Mouse (Mus musculus) midbrain, embryonic 15.5 days (tissue): Measurements from ENCODE around the gene Sox2. TPM values are rescaled to one million over a fixed set of nuclear protein-coding genes. Genes with fewer than 3 reads are reported as not detected.

Source experiments
- ATAC-seq: fragments of 200-750 bp; cut with Nextera tagmentation; replicated peaks from 2 replicates; pipeline ENCODE4 v1.8.0; 2017; ENCODE audit warnings: moderate TSS enrichment
- H3K27ac ChIP-seq: fragments of 300-500 bp; sonication (generic); 2 replicates; pipeline ENCODE4 v1.5.1; 2015; ENCODE audit warnings: mild to moderate bottlenecking, inconsistent platforms
- H3K27me3 ChIP-seq: fragments of 300-500 bp; sonication (generic); replicated peaks from 2 replicates; pipeline ENCODE4 v1.6.1; 2015; ENCODE audit warnings: inconsistent platforms
- H3K36me3 ChIP-seq: fragments of 300-500 bp; sonication (generic); replicated peaks from 2 replicates; pipeline ENCODE4 v1.6.1; 2015; ENCODE audit warnings: inconsistent platforms
- H3K4me1 ChIP-seq: fragments of 300-500 bp; sonication (generic); 2 replicates; pipeline ENCODE4 v1.6.1; 2015; ENCODE audit warnings: inconsistent platforms
- H3K4me2 ChIP-seq: fragments of 300-500 bp; sonication (generic); 2 replicates; pipeline ENCODE4 v1.6.1; 2015; ENCODE audit warnings: inconsistent platforms, mild to moderate bottlenecking, moderate library complexity
- H3K4me3 ChIP-seq: fragments of 300-500 bp; sonication (generic); 2 replicates; pipeline ENCODE4 v1.5.1; 2015; ENCODE audit warnings: mild to moderate bottlenecking, inconsistent platforms
- H3K9ac ChIP-seq: fragments of 300-500 bp; sonication (generic); 2 replicates; pipeline ENCODE4 v1.6.1; 2015; ENCODE audit warnings: mild to moderate bottlenecking, inconsistent platforms
- H3K9me3 ChIP-seq: fragments of 300-500 bp; sonication (generic); 2 replicates; pipeline ENCODE4 v1.6.1; 2016; ENCODE audit warnings: inconsistent platforms
- WGBS: fragments of 180-500 bp; shearing (Covaris S2); methylation state at CpG from one replicate; pipeline ENCODE4 v1.1.7; 2015; ENCODE audit warnings: mixed read lengths; 5-methylcytosine and 5-hydroxymethylcytosine counted together
- microRNA counts: library from miRNA; unstranded; fragments of <30 nt; microRNA quantifications from one replicate; lab custom pipeline; 2016
- microRNA-seq: library from miRNA; unstranded; fragments of <30 nt; microRNA quantifications from one replicate; pipeline ENCODE4, GENCODE M21; 2016
- polyA plus RNA-seq: library from polyadenylated mRNA; unstranded; fragments of >200 nt; fragmentation: Nextera tagmentation; extraction: Ambion mirVana; gene quantifications from 2 replicates; pipeline ENCODE4 v1.2.1, GENCODE M21; 2015

Gene Sox2
- polyA plus RNA-seq, 1 experiment from 2014 or later: 20.7 TPM

DNA sequence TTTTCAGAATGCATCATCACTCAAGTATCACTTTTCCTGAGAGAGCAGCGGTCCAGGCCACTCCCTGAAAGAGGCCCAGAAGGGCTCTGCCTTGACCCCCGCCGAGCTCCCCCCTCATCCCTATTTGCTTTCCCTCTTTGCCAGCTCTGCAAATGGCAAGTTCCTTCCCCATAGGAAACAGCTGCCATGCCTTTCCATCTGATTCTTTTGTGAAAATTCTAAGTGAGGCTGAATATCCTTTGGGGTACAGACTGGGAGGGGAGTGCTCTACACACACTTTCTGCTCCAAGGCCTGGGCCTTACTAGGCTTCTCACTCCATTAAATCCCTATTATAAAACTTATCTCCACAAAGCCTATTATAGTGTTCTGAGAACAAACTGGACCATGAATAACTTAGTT lies 29.7 kb downstream of the Sox2 start:
- H3K27me3 ChIP-seq: no peaks in the 10 kb centered on the region
- H3K4me1 ChIP-seq: peaks cover 9% of the 10 kb centered on the region; the same call in 1 of the 2 replicates
- H3K4me3 ChIP-seq: no peak overlapping the region
- no peak overlapping the region for H3K9ac ChIP-seq
- H3K9me3 ChIP-seq: no peaks in the 10 kb centered on the region
- 10% methylated on average over 3 of the region's 3 CpGs for whole genome bisulfite sequencing
- H3K36me3 ChIP-seq: no peaks in the 10 kb centered on the region
- no peak overlapping the region for H3K27ac ChIP-seq
- ATAC-seq: no peak
- H3K4me2 ChIP-seq: no peak overlapping the region

DNA sequence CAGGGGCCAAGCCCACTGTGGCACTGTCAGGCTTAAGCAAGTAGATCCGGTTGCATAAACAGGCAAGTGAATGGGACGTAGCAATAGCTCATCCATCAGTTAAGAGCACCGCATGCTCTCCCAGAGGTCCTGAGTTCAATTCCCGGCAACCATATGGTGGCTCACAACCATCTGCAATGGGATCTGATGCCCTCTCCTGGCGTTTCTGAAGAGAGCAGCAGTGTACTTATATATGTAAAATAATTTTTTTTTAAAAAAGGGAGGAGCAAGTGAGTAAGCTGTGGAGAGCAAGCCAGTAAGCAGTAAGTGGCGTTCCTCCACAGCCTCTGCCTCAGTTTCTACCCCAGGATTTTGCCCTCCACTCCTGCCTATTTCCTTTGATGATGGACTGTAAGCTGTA lies 37.9 kb downstream of the Sox2 start:
- Histone ChIP-seq H3K9ac (no peak overlapping the region), H3K4me2 (no peak overlapping the region), H3K36me3 (no peaks in the 10 kb centered on the region), H3K4me1 (peaks cover 12% of the 10 kb centered on the region), H3K9me3 (no peaks in the 10 kb centered on the region), H3K27ac (no peak overlapping the region), H3K27me3 (no peaks in the 10 kb centered on the region), H3K4me3 (no peak overlapping the region)
- WGBS: 84% methylated on average over 6 of the region's 6 CpGs
- ATAC-seq: no peak

DNA sequence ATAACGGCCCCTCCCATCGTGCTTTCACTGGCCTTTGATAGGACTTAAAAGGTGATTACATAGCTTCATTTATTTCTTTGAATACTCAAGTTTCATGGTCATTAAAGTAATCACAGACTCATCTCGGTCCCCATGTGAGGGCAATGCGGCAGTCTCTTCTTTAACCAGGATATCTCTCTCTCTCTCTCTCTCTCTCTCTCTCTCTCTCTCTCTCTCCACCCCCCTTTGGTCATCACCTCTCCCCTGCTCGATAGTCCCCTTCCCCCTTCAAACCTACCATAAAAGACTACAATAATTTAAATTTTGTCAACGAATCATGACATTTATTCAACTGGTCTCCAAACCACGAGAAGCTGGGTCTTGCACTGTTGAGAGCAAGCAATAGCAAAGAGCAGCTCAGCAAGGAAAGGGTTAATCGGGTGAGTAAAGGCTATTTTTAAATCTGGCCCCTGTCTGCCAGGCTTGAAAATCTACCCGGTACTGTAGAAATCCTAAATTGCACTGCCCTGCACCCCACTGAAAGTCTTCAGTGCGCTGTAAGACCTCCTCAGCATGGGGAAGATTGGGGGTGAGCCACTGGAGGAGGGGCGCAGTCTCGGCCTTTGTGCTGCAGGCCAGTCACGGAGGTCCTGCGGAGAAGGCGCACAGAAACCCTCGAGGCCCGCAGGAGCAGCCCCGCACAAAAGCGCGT lies 41.6 kb downstream of the Sox2 start:
- peak; percentile 88 for ATAC-seq
- peak overlapping the region; percentile 45 for H3K27ac ChIP-seq
- H3K4me3 ChIP-seq: peak overlapping the region; percentile 31
- H3K4me1 ChIP-seq: peaks cover 12% of the 10 kb centered on the region
- H3K36me3 ChIP-seq: no peaks in the 10 kb centered on the region
- H3K4me2 ChIP-seq: peak overlapping the region; percentile 66
- no peaks in the 10 kb centered on the region for H3K27me3 ChIP-seq
- no peaks in the 10 kb centered on the region for H3K9me3 ChIP-seq
- peak overlapping the region; percentile 20 for H3K9ac ChIP-seq
- 6% methylated on average over 20 of the region's 20 CpGs for WGBS

DNA sequence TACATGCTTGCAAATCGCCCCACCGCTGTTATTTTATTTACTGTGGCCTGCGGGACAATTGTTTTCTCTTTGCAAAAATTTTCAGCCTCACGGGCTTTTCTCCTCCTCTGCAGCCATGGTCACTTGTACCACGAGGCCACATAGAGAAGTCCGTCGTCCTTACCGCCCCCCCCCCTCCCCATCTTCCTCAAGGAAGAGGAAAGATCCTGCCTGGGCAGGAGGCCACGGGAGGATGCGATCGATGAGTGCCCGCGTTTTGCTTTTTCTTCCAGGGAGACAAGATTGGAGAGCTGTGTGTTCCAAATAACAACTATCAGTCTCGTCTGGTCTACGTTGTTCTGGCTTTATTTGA lies 42.2 kb downstream of the Sox2 start:
- Histone ChIP-seq H3K36me3 (no peaks in the 10 kb centered on the region), H3K27ac (peak overlapping the region; percentile 45), H3K9me3 (no peaks in the 10 kb centered on the region), H3K27me3 (no peaks in the 10 kb centered on the region), H3K4me2 (peak overlapping the region; percentile 66), H3K4me1 (peaks cover 12% of the 10 kb centered on the region), H3K4me3 (peak overlapping the region; percentile 31), H3K9ac (peak overlapping the region; percentile 20)
- peak; percentile 63 for ATAC-seq
- 8% methylated on average over 11 of the region's 15 CpGs for WGBS

MicroRNA genes within 50 kb of the gene (microRNA counts, 519-probe panel; counts per million panel counts)
- not detected for microRNA mmu-miR-1897-3p (lab: Ali Mortazavi, UCI)

Small RNA genes within 50 kb of the gene (microRNA-seq; reads per million reads assigned to microRNA genes)
- 0.74 reads per million for gene Mir1897
